Mouse (Mus musculus): ENCODE data around the gene Atmin.

DNA sequence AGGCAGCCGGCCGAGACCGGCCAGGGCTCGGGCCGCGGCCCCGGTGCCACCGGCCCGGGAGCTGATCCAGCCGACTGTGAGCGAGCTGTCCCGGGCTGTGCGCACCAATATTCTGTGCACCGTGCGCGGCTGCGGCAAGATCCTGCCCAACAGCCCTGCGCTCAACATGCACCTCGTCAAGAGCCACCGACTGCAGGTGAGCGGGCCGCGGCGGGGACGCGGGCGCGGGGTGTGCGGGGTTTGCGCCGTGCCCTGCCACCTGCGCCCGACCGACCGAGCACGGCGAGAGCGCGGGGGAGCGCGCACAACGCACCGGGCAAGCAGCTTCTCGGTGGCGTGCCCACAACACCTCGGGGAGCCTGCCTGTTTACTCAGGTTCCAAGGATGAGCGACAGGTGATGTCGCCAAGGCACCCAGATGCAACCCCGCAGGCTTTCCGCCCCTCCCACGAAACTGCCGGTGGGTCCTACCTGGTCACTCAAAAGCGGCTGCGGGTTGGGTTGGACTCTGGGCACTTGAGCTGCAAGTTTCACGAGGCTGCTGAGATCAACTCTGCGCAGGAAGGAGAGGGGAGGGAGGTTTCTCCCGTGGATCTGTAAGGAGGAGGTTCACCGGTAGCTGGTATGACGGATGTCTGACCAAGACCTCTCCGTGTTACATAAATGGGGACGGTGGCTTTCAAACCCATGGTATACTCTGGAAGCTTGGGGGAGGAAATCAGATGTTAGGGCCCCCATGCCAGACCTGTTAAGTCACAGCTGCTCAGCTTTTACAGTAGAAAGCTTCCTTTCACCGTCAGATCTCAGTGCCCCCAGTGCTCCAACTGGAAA, 577 bp downstream of the Atmin start:
- TF ChIP-seq EP300 (IDR thresholded peaks at IDR 0.05) (no peak), CTCF (IDR thresholded peaks at IDR 0.05) (no peak)
